Comparison of ENCODE assay signal across 32 mouse cellular contexts in genomic region chr15:30974436-30974835, GRCm38 (mm10).
"Had no signal": no experiment of that assay in that cellular context is flagged by ENCODE, and none has a peak within 500 bp of the region (broad histone marks: within the 10 kb centered on the region; RNA-seq: fewer than 3 reads in every experiment).

No protein-coding gene starts in this region.

- H3K4me2 ChIP-seq: heart, embryonic 11.5 days; heart, embryonic 12.5 days; heart, embryonic 13.5 days; heart, embryonic 15.5 days; hindbrain, embryonic 12.5 days; hindbrain, embryonic 13.5 days; hindbrain, embryonic 14.5 days; hindbrain, embryonic 15.5 days; intestine, embryonic 15.5 days; kidney, embryonic 15.5 days had no signal

- H3K36me3 ChIP-seq: heart, embryonic 12.5 days; heart, embryonic 13.5 days; heart, embryonic 15.5 days; hindbrain, embryonic 10.5 days; hindbrain, embryonic 12.5 days; intestine, embryonic 15.5 days; kidney, embryonic 15.5 days had no signal

- ATAC-seq: hindbrain, embryonic 16.5 days; inflammation-experienced regulatory T-cells, adult 6 months; intestine, embryonic 15.5 days; intestine, embryonic 16.5 days; intestine, postnatal 0 days had no signal

- H3K4me3 ChIP-seq: heart, embryonic 12.5 days; heart, embryonic 13.5 days; heart, embryonic 15.5 days; hindbrain, embryonic 10.5 days; hindbrain, embryonic 12.5 days; hindbrain, embryonic 13.5 days; hindbrain, embryonic 15.5 days; intestine, embryonic 15.5 days; kidney, embryonic 15.5 days; layer of hippocampus, adult 2 months had no signal

- H3K4me1 ChIP-seq: hindbrain, embryonic 12.5 days; hindbrain, embryonic 13.5 days; intestine, embryonic 15.5 days; kidney, embryonic 15.5 days had no signal

- H3K9me3 ChIP-seq: heart, embryonic 12.5 days; heart, embryonic 13.5 days; heart, embryonic 15.5 days; hindbrain, embryonic 10.5 days; hindbrain, embryonic 12.5 days; hindbrain, embryonic 13.5 days; hindbrain, embryonic 15.5 days; intestine, embryonic 15.5 days; kidney, embryonic 15.5 days had no signal

- H3K27me3 ChIP-seq: heart, embryonic 12.5 days; heart, embryonic 13.5 days; heart, embryonic 15.5 days; hindbrain, embryonic 12.5 days; hindbrain, embryonic 13.5 days; hindbrain, embryonic 15.5 days; intestine, embryonic 15.5 days; kidney, embryonic 15.5 days had no signal

- H3K27ac ChIP-seq: heart, embryonic 13.5 days; heart, embryonic 15.5 days; hindbrain, embryonic 10.5 days; hindbrain, embryonic 12.5 days; hindbrain, embryonic 14.5 days; hindbrain, embryonic 15.5 days; hindbrain, postnatal 0 days; intestine, embryonic 15.5 days; kidney, embryonic 15.5 days; kidney, postnatal 0 days had no signal

- DNase-seq: heart, postnatal 10 days; heart, postnatal 14 days; heart, postnatal 36 days; heart, postnatal 4 days; kidney, adult 11 months; kidney, adult 18-20 months; kidney, adult 2 months; kidney, adult 8-10 months; kidney, adult 9 months; kidney, postnatal 10 days; kidney, postnatal 14 days; kidney, postnatal 25 days; kidney, postnatal 36 days; layer of hippocampus, postnatal 36 days had no signal

- H3K9ac ChIP-seq: heart, embryonic 12.5 days; heart, embryonic 13.5 days; heart, embryonic 15.5 days; hindbrain, embryonic 12.5 days; hindbrain, embryonic 13.5 days; hindbrain, embryonic 14.5 days; hindbrain, embryonic 15.5 days; intestine, embryonic 15.5 days; kidney, embryonic 15.5 days had no signal
